Mouse (Mus musculus): Measurements from ENCODE around the gene Ube2f. TPM values are rescaled to one million over a fixed set of nuclear protein-coding genes. Genes with fewer than 3 reads are reported as not detected.

Gene Ube2f
- total RNA-seq, 2 experiments from 2014 or later = 44.5 to 48.4 TPM

DNA sequence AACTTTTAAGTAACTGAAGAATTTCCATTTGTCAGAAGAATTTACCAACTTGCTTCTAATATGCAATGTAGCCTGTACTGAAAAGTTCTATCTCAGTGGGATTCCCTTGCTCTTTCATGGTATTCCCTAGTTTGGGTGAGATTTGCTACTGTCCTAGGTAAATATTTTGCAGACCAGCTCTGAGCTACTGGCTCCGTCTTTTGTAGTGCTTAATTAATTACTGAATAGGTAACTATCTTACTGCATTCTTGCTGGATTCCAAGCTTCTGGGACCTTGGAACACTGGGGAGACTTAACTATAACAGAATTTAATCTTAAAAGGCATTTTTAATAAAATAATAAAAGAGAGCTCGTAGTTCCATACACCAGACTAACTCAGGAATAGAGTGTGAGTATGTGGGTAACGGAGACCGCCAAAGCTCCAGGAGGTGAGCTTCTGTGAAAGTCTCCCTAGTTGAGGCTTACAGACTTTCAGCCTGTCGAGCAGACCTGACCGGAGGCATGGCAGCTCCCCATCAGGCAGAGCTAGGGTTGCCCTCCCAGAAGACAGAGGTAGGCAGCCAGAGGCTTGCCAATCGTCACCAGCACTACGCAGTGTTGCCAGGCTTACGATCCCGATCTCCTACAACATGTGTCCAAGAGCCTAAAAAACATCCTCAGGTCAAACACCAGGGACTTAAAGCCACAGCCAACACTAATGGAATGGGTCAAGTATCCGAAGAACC, 42.2 kb downstream of the Ube2f start:
- no peak for DNase-seq
- intact Hi-C loops (cut with DNase I) = no loop called here

DNA sequence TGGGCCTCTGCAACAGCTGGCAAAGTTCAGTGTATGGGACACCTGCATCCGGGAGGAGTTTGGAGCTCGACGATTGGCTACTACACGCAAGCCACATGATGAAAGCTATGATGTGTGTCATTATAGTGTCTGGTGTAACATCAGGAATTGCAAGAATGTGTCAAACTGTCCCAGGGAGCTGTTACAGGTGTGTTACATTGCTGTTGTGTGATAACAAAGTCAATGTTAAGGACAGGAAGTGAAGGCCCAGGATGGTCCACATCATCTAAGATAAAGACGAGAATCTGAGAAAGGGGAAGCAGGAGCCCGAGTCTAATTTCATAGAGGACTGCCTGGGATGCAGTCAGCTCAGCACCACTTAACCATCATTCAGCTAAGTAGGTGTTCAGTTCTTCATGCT, 45.4 kb downstream of the Ube2f start:
- intact Hi-C loops (cut with DNase I) = no loop called here
- no peak for DNase-seq

DNA sequence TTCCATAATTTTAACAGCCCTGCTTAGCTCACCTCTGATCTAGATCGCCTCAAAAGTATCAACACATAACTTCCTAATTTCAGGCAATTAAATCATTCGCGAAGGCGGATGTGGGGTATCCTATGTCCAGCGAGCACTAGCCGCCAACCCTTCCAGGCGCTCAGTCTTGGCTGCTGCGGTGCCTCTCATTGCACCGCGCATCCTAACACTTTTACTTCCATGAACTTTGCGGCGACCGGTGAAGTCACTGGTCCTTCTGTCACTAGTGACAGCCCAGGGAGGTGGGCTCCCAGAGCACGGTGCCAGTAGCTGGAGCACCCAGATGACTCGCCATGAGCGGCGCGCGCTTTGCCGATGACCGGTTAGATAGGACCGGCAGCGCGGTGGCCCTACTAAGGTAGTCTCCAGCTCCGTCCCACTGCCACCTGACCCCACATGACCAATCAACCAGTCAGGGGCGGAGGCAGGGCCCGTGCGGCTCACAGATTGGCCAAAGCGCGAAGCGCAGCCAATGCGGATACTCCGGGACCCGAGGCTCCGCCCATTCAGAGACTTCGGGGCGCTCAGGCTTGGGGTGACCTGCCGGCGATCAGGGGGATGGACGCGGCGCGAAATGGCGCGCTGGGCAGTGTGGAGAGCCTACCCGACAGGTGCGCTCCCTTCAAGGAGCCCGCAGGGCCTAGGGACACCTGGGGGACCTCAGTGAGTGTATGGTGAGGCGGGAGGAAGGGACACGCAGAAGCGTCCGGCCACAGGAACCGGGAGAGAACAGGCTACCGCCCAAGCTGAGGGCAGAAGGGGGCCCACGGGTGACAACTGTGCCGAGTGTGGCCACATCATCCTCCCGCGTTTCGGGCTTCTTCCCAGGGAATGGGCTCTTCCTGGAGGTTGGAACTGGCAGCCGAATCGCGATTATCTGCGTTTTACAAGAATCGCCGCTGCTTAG, 48.0 kb downstream of the Ube2f start, which contains the start of gene Scly:
Gene Scly, plus strand, starts transcription at position 540 of the 946 bp plus-strand sequence.
- DNase-seq = peak; percentile 94
- intact Hi-C loops (cut with DNase I) = no loop called here

DNA sequence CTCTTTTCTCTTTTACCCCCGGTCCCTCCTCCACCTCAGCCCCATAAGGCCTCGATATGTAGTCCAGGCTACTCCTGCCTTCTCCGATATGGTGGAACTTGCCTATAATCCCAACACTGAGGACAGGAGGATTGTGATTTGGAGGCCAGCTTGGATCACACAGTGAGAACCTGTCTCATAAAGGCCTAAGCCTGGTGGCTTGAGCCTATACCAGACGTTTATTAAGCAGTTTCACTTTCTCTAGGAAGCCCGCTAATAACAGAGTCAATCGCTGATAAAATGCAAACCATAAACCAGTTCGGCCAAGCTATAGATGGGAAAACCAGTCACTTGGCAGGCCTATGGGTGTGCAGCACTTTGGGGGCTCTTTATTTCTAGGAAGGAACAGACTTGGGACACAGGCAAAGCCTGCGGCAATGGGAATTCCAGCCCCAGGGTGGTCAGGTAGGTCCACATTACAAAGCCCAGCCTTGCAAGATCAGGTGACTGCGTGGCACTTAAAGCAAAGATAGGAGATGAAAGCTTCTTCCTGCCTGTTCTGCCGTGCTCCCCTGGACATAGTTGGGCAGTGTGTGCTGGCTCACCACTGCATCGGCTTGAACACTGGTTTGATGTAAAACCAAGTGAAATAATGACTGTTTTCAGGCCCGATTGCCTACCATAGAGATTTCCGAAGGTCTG, 49.1 kb downstream of the Ube2f start:
- intact Hi-C loops (cut with DNase I) = no loop called here
- no peak for DNase-seq

DNA sequence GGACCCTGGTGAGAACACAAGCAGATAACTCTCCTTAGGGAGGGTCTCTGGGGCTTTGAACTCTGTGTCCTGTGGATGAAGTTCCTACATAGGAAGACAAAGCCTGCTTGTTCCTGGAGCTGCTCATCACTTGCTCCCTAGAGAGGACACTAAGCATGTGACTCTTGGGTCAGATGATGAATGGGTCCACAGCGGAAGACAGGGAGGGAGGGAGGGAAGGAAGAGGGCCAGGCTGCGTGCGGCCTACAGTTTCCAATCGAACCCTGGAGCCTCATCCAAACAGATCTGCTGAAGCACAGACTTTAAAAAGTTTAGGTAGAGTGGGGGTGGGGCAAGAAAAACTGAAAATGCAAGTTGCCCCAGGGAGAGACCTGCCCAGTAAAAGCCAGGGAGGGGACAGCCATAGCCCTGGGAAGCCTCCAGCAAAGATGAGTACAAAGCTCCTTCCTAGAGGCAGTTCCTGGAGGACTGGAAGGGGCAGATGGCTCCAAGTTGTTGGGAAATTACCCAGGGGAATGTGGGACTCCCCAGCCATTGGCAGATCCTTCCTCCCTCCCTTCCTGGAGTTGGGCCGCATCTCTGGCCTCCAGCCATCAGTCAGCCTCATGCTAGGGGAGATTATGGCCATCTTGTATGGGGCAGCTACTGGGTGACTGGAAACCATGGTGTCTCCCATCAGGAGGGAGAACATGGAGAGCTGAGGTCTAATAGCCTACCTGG, 49.8 kb downstream of the Ube2f start:
- intact Hi-C loops (cut with DNase I) = no loop called here
- DNase-seq = peak; percentile 63

DNA sequence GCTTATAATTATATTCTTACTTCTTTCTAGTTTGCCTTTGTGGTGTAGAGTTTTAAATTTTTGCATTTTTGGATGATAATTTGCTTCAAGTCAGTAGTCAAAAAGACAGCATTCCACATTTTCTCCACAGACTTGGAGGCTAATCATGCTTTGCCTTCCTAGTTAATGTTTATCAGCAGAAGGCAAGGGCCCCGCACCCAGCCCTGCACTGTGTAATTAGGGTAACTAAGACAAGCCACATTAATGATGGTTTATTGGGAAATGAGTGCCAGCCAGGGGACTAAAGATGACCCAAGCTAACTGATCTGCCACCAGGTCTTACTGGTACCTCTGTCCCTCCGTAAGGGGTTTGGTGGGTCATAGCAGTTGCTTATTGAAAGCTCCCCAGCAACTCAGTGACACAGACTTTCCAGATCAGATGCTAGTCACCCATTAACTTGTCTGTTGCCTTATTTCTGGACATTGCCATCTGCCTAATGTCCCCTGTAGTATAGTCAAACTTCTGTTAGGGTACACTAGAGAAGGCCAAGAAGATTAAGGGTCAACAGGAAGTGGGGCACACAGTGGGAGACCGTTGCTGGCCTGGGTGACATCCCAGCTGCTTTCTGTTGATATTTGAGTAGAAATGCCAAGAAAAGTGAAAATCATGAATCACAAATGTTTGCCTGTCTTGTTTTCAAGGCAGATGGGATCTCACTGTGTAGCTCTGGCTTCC, 51.3 kb downstream of the Ube2f start:
- no peak for DNase-seq
- intact Hi-C loops (cut with DNase I) = no loop called here

DNA sequence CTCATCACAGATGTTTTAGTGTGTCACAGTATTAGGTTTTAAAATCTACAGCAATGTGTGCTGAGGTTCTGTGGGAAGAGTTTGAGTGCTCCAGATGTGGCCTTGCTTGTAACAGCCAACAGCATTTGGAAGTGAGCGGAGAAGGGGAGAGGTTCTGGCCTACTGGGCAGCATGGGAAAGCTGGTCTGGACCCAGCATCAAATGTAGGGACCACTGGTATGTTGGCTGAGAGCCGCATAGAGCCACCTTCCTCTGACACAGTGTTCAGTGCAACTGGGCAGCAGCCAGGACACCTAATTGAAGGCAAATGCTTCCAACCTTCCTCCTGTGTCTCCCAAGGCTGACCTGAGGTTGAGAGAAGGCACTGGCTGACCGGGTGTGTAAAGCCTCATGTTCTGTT, 51.9 kb downstream of the Ube2f start:
- intact Hi-C loops (cut with DNase I) = no loop called here
- no peak for DNase-seq

DNA sequence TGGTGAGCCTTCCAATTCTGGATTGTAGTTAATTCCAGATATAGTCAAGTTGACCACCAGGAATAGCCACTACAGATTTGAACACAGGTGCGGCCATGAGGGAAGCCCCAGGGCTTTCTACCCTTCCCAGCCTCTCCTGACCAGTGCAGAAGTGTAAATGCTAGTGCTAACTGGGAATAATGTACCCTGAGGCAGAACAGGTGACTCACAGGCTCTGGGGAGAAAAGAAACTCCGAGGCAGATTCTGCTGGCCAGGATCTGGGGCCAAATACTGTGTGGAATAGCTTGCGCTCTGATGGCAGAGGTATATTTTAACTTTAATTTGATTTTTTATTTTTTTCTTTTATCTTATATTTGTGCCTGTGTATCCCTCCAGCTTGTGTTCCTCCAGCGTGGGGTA, 54.5 kb downstream of the Ube2f start:
- no peak for DNase-seq
- intact Hi-C loops (cut with DNase I) = no loop called here

DNA sequence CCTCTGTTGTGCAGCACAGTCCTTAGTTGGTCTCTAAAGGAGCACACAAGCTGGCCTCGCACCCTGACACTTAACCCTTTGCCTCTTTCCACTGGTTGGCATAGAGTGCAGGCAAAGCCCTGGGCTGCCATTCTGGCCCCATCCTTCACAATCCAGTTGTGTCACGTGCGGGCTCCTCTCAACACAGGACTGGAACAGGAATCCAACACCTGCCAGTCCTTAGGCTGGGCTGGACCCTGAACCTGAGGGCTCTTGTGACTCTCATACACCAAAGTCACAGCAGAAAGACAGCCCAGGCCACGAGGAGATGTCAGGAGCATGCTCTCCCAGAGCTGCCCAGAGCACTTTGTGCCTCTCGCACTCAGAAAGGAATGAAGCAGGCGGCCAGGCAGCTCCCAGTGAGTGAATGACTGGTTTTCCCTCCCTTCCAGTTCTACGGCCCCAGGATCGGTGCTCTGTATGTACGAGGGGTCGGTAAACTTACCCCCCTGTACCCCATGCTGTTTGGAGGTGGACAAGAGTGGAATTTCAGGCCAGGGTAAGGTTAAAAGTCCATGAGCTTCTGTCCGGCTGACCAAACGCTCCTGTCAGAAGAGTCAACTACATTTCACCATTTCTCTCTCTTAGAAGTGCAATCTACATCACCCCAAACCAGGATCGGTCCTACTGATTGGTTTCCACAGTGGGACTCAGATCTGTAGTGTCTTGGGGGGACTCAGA, 59.4 kb downstream of the Ube2f start:
- intact Hi-C loops (cut with DNase I) = no loop called here

DNA sequence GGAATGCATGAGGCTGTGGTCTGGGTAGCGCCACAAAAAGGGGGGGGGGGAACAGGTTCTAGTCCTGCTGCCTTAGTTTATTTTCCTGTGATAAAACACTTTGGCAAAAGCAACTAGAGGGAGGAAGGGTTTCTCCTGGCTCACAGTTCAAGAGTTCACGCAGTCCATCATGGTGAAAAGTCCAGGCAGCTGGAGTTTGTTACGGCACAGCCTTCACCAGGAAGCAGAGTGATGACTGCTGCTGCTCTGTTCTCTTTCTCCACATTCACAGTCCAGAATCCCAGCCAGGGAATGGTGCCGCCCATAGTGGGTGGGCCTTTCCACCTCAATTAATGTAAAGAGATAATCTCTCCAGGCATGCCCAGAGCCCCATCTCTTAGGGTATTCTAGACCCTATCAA, 62.2 kb downstream of the Ube2f start:
- intact Hi-C loops (cut with DNase I) = no loop called here

More for the DNA sequence above, 59.4 kb downstream of the Ube2f start:
- no peak for DNase-seq

DNA sequence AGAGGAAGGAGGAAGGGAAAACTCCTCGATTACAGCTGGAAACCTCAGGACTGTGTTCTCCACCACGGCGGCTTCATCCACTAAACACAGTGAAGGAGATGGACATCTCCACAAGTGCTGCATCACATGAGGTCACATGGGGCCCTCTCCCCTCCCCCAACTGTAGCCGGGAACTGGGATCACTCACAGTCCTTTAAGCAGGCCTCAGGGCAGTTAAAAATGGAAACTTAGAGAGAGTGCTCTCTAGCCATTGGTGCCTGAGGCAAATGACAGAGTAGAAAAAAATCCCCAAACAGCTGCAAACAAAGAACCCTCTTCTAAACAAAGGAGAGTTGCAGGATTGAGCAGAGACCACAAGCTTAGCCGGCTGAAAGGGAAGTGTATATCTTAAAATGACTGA, 63.1 kb downstream of the Ube2f start:
- DNase-seq = no peak
- intact Hi-C loops (cut with DNase I) = no loop called here

More for the DNA sequence above, 62.2 kb downstream of the Ube2f start:
- no peak for DNase-seq

DNA sequence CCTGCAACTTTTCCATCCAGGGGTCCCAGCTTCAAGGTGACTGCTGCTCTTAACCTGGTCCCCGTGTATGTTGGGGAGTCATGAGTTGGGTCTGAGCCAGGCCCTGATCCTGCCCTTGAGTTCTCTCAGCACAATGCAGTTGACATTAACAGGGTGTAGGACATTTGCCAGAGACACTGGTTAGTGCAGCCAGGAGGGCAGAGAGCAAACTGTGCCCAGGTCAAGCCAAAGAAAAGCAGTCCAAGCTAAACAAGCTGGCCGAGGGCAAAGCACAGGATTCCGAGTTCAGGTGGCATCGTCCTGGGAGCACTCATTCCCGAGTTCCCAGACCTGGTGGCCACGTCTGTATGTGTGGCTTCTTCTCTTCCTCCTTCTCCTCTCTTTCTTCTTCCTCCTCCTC, 67.6 kb downstream of the Ube2f start:
- DNase-seq = no peak
- intact Hi-C loops (cut with DNase I) = no loop called here

DNA sequence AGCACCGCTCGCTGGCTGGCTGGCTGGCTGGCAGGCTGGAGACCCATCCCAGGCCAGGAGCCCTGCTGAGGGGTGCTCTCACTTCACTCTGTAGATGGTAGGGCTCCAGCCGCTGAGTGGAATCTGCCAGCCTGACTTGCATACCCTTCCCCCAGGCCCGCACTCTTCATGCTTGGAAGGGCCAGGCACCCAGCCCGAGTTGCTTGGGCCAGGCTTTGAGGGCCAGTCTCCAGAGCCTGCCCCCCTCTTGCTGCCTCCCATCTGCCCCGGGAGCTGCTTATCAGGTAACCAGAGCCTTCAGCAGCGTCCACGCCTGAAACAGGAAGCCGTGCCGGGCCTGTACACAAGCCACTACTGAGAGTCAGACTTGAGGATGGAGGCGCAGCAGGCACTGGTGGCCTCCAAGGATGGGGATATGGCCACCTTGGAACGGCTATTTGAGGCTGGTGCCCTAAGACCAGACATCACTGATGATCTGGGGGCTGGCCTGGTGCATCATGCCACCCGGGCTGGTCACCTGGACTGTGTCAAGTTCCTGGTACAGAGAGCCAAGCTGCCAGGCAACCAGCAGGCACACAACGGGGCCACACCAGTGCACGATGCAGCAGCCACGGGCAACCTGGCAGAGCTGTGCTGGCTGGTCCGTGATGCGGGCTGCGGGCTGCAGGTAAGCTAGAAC, 71.8 kb downstream of the Ube2f start, which contains the start of gene Espnl:
Gene Espnl, plus strand, starts transcription at position 316 of the 679 bp plus-strand sequence.
- DNase-seq = peak; percentile 70
- intact Hi-C loops (cut with DNase I) = no loop called here

DNA sequence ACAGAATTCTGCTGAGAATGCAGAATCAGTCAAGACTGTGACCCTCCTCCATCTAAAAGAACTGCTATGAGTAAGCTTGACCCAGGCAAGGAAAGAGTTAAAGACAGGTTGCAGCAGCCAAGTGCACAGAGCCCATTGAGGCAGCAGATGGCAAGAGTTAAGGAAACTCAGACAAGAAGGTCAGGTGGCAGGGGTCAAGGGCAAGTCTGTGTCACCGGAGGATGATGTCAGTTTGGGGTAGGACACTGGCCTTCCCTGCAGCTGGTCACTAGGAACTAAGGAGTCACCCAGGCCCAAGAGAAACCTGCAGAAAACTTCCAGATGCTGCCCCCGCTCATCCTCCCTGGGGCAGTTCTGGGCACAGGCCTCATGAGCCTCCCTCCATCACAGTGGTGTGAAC, 74.5 kb downstream of the Ube2f start:
- no peak for DNase-seq
- intact Hi-C loops (cut with DNase I) = no loop called here

DNA sequence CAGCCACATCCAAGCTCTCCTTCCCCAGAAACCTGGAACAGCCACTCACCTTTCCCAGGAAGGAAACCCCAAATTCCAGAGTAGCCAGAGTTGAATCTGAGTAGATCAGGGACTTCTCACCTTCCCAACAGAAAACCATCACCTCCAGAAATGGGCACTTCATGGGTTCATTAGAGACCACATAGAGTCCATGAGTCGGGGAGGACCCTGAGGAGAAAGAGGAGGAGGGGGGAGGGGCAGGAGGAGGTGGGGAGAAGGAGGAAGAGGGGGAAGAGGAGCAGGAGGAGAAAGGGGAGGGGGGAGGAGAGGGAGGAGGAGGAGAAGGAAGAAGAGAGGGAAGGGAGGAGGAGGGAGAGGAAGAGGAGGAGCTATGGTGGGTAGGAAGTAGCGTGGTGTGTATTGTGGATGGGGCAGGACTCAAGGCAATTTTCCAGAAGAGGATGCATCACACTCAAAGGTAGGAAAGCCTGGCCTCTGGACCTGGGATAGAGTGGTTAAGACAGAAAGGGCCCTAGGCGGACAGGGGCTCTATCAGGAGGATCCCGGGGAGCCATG, 75.5 kb downstream of the Ube2f start:
- DNase-seq = no peak
- intact Hi-C loops (cut with DNase I) = no loop called here

DNA sequence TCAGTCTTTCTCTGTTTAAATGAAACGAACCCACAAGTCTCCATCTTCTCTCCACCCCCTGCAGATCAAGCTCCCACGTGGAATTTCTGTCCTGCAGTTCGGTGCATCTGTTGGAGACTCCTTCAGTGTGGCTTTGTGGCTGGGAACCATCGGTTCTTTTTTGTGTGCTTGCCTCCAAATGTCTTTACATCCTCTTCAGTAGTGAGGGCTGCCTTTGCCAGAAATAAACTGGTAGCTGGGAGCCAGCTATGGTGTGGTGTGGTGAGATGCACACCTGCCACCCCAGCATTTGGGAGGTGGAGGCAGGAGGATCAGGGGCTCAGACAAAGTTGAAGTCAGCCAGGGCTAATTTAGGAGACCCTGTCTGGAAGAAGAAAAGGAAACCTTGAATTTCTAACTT, 82.0 kb downstream of the Ube2f start:
- DNase-seq = no peak
- intact Hi-C loops (cut with DNase I) = no loop called here

DNA sequence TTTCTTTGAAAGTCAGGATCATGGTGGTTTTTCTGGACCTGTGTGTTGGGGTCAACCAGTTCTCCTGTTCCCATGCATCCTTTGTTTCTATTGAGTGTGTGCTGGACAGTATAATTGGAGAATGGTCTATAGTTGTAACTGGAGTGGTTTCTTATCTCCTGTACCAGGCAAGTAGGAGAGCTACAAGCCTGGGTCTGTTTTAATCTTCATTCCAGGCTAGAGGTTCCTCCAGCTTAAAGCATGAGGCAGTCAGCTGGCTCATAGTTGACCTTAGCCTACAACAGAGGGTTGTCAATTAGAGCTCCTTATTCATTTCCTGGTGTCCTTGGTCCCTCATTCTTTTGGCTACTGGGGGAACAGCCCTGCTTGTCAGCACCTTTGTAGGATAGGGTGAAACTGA, 83.5 kb downstream of the Ube2f start:
- DNase-seq = no peak
- intact Hi-C loops (cut with DNase I) = no loop called here

DNA sequence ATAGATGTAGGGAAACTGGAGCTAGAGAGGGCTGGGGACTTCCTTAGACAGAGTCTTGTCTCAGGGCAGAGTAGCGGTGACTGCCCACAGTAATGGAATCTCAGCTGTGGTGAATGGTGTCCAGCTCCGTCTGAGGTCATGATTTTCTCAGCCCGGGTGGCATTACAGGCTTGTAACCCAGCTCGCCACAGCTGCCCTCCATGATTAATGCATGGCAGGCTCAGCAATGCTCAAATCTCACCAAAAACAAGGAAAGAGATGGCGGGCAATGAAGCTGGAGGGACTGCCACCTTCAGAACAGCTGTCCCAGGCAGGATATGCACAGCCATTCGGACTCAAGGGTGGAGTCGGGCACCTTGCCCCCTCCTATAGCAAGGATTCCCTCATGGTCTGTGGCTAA, 87.3 kb downstream of the Ube2f start:
- no peak for DNase-seq
- intact Hi-C loops (cut with DNase I) = no loop called here
